ENCODE assay signal across 9 mouse cellular contexts in the genomic region with DNA sequence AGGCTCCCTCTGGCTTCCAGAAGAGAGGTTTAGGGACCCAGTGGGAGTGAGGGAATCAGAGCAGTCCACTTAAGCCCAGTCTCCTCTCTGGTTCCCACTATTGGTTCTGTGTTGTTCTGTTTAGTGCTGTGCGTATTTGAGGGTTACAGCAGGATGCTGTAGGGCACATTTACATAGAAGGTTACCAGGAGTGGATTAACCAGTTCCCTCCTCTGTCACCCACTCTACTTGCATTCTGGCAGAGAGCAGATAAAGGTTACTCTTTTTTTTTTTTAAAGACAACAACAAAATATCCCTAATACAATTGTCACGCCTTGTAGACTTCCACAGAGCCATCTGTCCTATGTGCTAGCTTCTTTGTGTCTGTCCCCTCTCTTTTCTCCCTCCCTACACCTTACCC. TPM values are rescaled to one million over a fixed set of nuclear protein-coding genes. Genes with fewer than 3 reads are reported as not detected.
A peak's percentile ranks its signal among the peaks of the same experiment; 100 is the strongest.
DNase-seq lines count a peak whose midpoint lies in the region; ATAC-seq and TF ChIP-seq lines count a peak whose summit lies in the region.
"Had no signal": no experiment of that assay in that cellular context is flagged by ENCODE, and none has a peak within 500 bp of the region (broad histone marks: within the 10 kb centered on the region; RNA-seq: fewer than 3 reads in every experiment).

No protein-coding gene starts in this region.

- no peak for TF ChIP-seq EP300 in stomach, postnatal 0 days (optimal IDR thresholded peaks at IDR 0.05)

- H3K4me3 ChIP-seq in lung, embryonic 14.5 days (ENCODE audit: low read depth, low read length), result no peak overlapping the region
- H3K4me3 ChIP-seq in forebrain, embryonic 16.5 days (replicated peaks; ENCODE audit: low read length), result no peak overlapping the region
- no peak overlapping the region for H3K4me3 ChIP-seq in liver, embryonic 16.5 days (ENCODE audit: low read depth, low read length)
- H3K4me3 ChIP-seq in stomach, postnatal 0 days (ENCODE audit: low read depth, low read length), result no peak overlapping the region
- H3K4me3 ChIP-seq: limb, embryonic 13.5 days had no signal

- no peak for DNase-seq in lung, embryonic 14.5 days
- no peak for DNase-seq in lung, postnatal 25 days (ENCODE audit: low spot score)
- DNase-seq in stomach, postnatal 0 days (ENCODE audit: low spot score), result no peak
- no peak for DNase-seq in adrenal gland, adult (ENCODE audit: inconsistent age in 2 of 2, low spot score in 1 of 2)
- DNase-seq in MN1 (ENCODE audit: low spot score), result no peak
- DNase-seq: kidney, adult 8-10 months had no signal

- no peaks in the 10 kb centered on the region for H3K9me3 ChIP-seq in lung, embryonic 14.5 days (ENCODE audit: low read depth, low read length)
- no peaks in the 10 kb centered on the region for H3K9me3 ChIP-seq in forebrain, embryonic 16.5 days (ENCODE audit: control insufficient read depth, low read length)
- no peaks in the 10 kb centered on the region for H3K9me3 ChIP-seq in liver, embryonic 16.5 days (replicated peaks; ENCODE audit: control insufficient read depth, low read length)
- H3K9me3 ChIP-seq in stomach, postnatal 0 days (ENCODE audit: control insufficient read depth, low read length), result no peaks in the 10 kb centered on the region
- H3K9me3 ChIP-seq: limb, embryonic 13.5 days had no signal

- H3K4me2 ChIP-seq in lung, embryonic 14.5 days, result no peak overlapping the region
- no peak overlapping the region for H3K4me2 ChIP-seq in forebrain, embryonic 16.5 days (ENCODE audit: low read length)
- H3K4me2 ChIP-seq in liver, embryonic 16.5 days (ENCODE audit: low read depth, low read length), result 0 out of 2 replicates have a peak overlapping the region, but pooled peaks have one; percentile 17
- H3K4me2 ChIP-seq in stomach, postnatal 0 days (replicated peaks; ENCODE audit: low read depth), result no peak overlapping the region

- H3K36me3 ChIP-seq in lung, embryonic 14.5 days (ENCODE audit: insufficient read depth), result peaks cover 22% of the 10 kb centered on the region
- peaks cover 5% of the 10 kb centered on the region for H3K36me3 ChIP-seq in forebrain, embryonic 16.5 days (ENCODE audit: control insufficient read depth, insufficient read depth)
- peaks cover 13% of the 10 kb centered on the region for H3K36me3 ChIP-seq in liver, embryonic 16.5 days (ENCODE audit: control insufficient read depth, insufficient read depth)
- H3K36me3 ChIP-seq in stomach, postnatal 0 days (ENCODE audit: control insufficient read depth, insufficient read depth, low read length), result peaks cover 3% of the 10 kb centered on the region; the same call in 1 of the 2 replicates

- no peak overlapping the region for H3K9ac ChIP-seq in lung, embryonic 14.5 days
- no peak overlapping the region for H3K9ac ChIP-seq in forebrain, embryonic 16.5 days (replicated peaks; ENCODE audit: low read depth, low read length)
- no peak overlapping the region for H3K9ac ChIP-seq in liver, embryonic 16.5 days (ENCODE audit: low read depth, low read length)
- no peak overlapping the region for H3K9ac ChIP-seq in stomach, postnatal 0 days (ENCODE audit: low read length)
- H3K9ac ChIP-seq: limb, embryonic 13.5 days had no signal

- H3K27me3 ChIP-seq in lung, embryonic 14.5 days (ENCODE audit: insufficient read depth, low read length), result no peaks in the 10 kb centered on the region
- H3K27me3 ChIP-seq in forebrain, embryonic 16.5 days (replicated peaks; ENCODE audit: control insufficient read depth, insufficient read depth, low read length), result no peaks in the 10 kb centered on the region
- no peaks in the 10 kb centered on the region for H3K27me3 ChIP-seq in liver, embryonic 16.5 days (ENCODE audit: control insufficient read depth, insufficient read depth, low read depth, low read length)
- H3K27me3 ChIP-seq in stomach, postnatal 0 days (ENCODE audit: control insufficient read depth, insufficient read depth, low read length), result no peaks in the 10 kb centered on the region
- H3K27me3 ChIP-seq: limb, embryonic 13.5 days had no signal

- 0 out of 2 replicates have a peak overlapping the region, but pooled peaks have one; percentile 50 for H3K27ac ChIP-seq in lung, embryonic 14.5 days (ENCODE audit: low read depth)
- H3K27ac ChIP-seq in forebrain, embryonic 16.5 days (ENCODE audit: low read length), result peak overlapping the region; percentile 60
- H3K27ac ChIP-seq in liver, embryonic 16.5 days (ENCODE audit: low read length), result peak overlapping the region; percentile 62; the same call in 1 of the 2 replicates
- peak overlapping the region; percentile 75 for H3K27ac ChIP-seq in stomach, postnatal 0 days (replicated peaks)
- H3K27ac ChIP-seq: limb, embryonic 13.5 days had no signal

- no peak for TF ChIP-seq CTCF in lung, embryonic 14.5 days (IDR thresholded peaks at IDR 0.05; ENCODE audit: low read depth)
- peak; percentile 33; the same call in 1 of the 2 replicates for TF ChIP-seq CTCF in stomach, postnatal 0 days (IDR thresholded peaks at IDR 0.05; ENCODE audit: low read depth)

- peaks cover 18% of the 10 kb centered on the region for H3K4me1 ChIP-seq in lung, embryonic 14.5 days (ENCODE audit: insufficient read depth)
- H3K4me1 ChIP-seq in forebrain, embryonic 16.5 days (replicated peaks; ENCODE audit: control insufficient read depth, insufficient read depth, low read length), result peaks cover 30% of the 10 kb centered on the region
- H3K4me1 ChIP-seq in liver, embryonic 16.5 days (ENCODE audit: control insufficient read depth, low read depth, low read length), result peaks cover 83% of the 10 kb centered on the region
- peaks cover 8% of the 10 kb centered on the region; the same call in 1 of the 2 replicates for H3K4me1 ChIP-seq in stomach, postnatal 0 days (replicated peaks; ENCODE audit: control insufficient read depth, insufficient read depth)

- 88% methylated on average over 2 of the region's 2 CpGs for WGBS in lung, embryonic 14.5 days
- WGBS in forebrain, embryonic 16.5 days, result 44% methylated on average over 2 of the region's 2 CpGs
- WGBS in liver, embryonic 16.5 days (ENCODE audit: insufficient replicate concordance), result 36% methylated on average over 2 of the region's 2 CpGs
- 80% methylated on average over 2 of the region's 2 CpGs for WGBS in stomach, postnatal 0 days

- no peak for ATAC-seq in lung, embryonic 14.5 days (ENCODE audit: insufficient read depth)
- ATAC-seq in forebrain, embryonic 16.5 days, result peak; percentile 16; the same call in 1 of the 2 replicates
- ATAC-seq in liver, embryonic 16.5 days (ENCODE audit: low read depth), result peak; percentile 14; the same call in 1 of the 2 replicates
- ATAC-seq in stomach, postnatal 0 days (ENCODE audit: low FRiP score, low TSS enrichment), result no peak

RNA-seq across cellular contexts. Expression of a gene that starts 16.9 kb away (rescaled TPM):
- polyA plus RNA-seq in lung, embryonic 14.5 days (2014; fragmentation: Nextera tagmentation; extraction: Ambion mirVana), result 5.7 TPM in 2 replicates
- polyA plus RNA-seq in forebrain, embryonic 16.5 days (2015; fragmentation: Nextera tagmentation; extraction: Ambion mirVana), result 5.4 and 6.0 TPM in 2 replicates
- polyA plus RNA-seq in liver, embryonic 16.5 days (2015; fragmentation: Nextera tagmentation; extraction: Ambion mirVana), result 3.0 and 3.2 TPM in 2 replicates
- 3.3 and 3.9 TPM in 2 replicates for polyA plus RNA-seq in stomach, postnatal 0 days (2015; fragmentation: Nextera tagmentation; extraction: Ambion mirVana)

Comparison
In these comparisons a context has a peak if more than half of its experiments do, and no peak if none do; other contexts are left out.
1. ATAC-seq: peak in forebrain, embryonic 16.5 days (single experiment) and liver, embryonic 16.5 days (single experiment); none in lung, embryonic 14.5 days (single experiment) and stomach, postnatal 0 days (single experiment).
2. Peak in every context shown above with its lines, with median percentiles within 50 percentile points of each other: H3K27ac ChIP-seq.